Mouse (Mus musculus) olfactory bulb, adult 2 months (tissue): ENCODE data around the gene Slc2a1. TPM values are rescaled to one million over a fixed set of nuclear protein-coding genes. Genes with fewer than 3 reads are reported as not detected.

ENCODE experiments used
- H3K27ac ChIP-seq: fragments of 200-500 bp; 2 replicates; pipeline ENCODE4 v1.5.1; 2012; ENCODE audit warnings: low read depth, low read length; ENCODE audit not compliant: insufficient read depth
- H3K4me1 ChIP-seq: fragments of 200-500 bp; 2 replicates; pipeline ENCODE4 v1.6.1; 2012; ENCODE audit warnings: low read length; ENCODE audit not compliant: control insufficient read depth, insufficient read depth
- H3K4me3 ChIP-seq: fragments of 200-500 bp; 2 replicates; pipeline ENCODE4 v1.5.1; 2012; ENCODE audit warnings: mild to moderate bottlenecking, low read depth, low read length, moderate library complexity; ENCODE audit not compliant: insufficient read depth
- CTCF ChIP-seq: fragments of 200-500 bp; IDR thresholded peaks from 2 replicates; pipeline ENCODE4 v1.5.1; 2012; ENCODE audit warnings: low read depth, mild to moderate bottlenecking, low read length, moderate library complexity; ENCODE audit not compliant: insufficient read depth
- POLR2A ChIP-seq: fragments of 200-500 bp; IDR thresholded peaks from 2 replicates; pipeline ENCODE4 v1.6.1; 2012; ENCODE audit warnings: mild to moderate bottlenecking, low read depth, low read length, moderate library complexity; ENCODE audit not compliant: insufficient read depth
- WGBS: fragments of 180-500 bp; shearing (Covaris S2); methylation state at CpG from one replicate; pipeline ENCODE4 v1.1.7; 2018; 5-methylcytosine and 5-hydroxymethylcytosine counted together
- polyA plus RNA-seq: library from polyadenylated mRNA; stranded (reverse); fragments of >200 nt; gene quantifications from 2 replicates; pipeline ENCODE4 v1.2.4, GENCODE M21; 2012; ENCODE audit warnings: low replicate concordance; ENCODE audit not compliant: missing spikeins, insufficient read depth, insufficient read length

Slc2a1 gene
- polyA plus RNA-seq, 1 experiment = not detected

- TF ChIP-seq POLR2A (no peak), CTCF (no peak)
- 23% methylated on average over 28 of the region's 28 CpGs for WGBS
- peaks cover 4% of the 10 kb centered on the region; the same call in 1 of the 2 replicates for H3K4me1 ChIP-seq
- no peak overlapping the region for H3K27ac ChIP-seq
- H3K4me3 ChIP-seq = no peak overlapping the region
Observed at GRCm38 (mm10) chr4:119072941-119073451, 35.5 kb upstream of the Slc2a1 start.

GRCm38 (mm10) chr4:119073626-119074025, 34.9 kb upstream of the Slc2a1 start:
- TF ChIP-seq CTCF (no peak), POLR2A (no peak)
- Histone ChIP-seq H3K27ac (no peak overlapping the region), H3K4me3 (no peak overlapping the region), H3K4me1 (peaks cover 4% of the 10 kb centered on the region; the same call in 1 of the 2 replicates)
- 60% methylated on average over 2 of the region's 2 CpGs for WGBS

GRCm38 (mm10) chr4:119074596-119074995, 33.9 kb upstream of the Slc2a1 start:
- TF ChIP-seq CTCF (no peak), POLR2A (no peak)
- WGBS = 57% methylated on average over 6 of the region's 6 CpGs
- Histone ChIP-seq H3K4me1 (peaks cover 4% of the 10 kb centered on the region; the same call in 1 of the 2 replicates), H3K27ac (no peak overlapping the region), H3K4me3 (no peak overlapping the region)

GRCm38 (mm10) chr4:119075273-119075672, 33.2 kb upstream of the Slc2a1 start:
- H3K4me1 ChIP-seq = peaks cover 4% of the 10 kb centered on the region; the same call in 1 of the 2 replicates
- 75% methylated on average over 7 of the region's 7 CpGs for WGBS
- TF ChIP-seq POLR2A = no peak
- TF ChIP-seq CTCF = no peak
- H3K4me3 ChIP-seq = no peak overlapping the region
- no peak overlapping the region for H3K27ac ChIP-seq

- peaks cover 4% of the 10 kb centered on the region; the same call in 1 of the 2 replicates for H3K4me1 ChIP-seq
- H3K4me3 ChIP-seq = no peak overlapping the region
- no peak for TF ChIP-seq POLR2A
- no peak for TF ChIP-seq CTCF
- WGBS = 92% methylated on average over 11 of the region's 11 CpGs
- H3K27ac ChIP-seq = no peak overlapping the region
Observed at GRCm38 (mm10) chr4:119076336-119076735, 32.2 kb upstream of the Slc2a1 start.

GRCm38 (mm10) chr4:119077084-119077682, 31.3 kb upstream of the Slc2a1 start:
- TF ChIP-seq CTCF (no peak), POLR2A (no peak)
- 41% methylated on average over 13 of the region's 13 CpGs for WGBS
- Histone ChIP-seq H3K4me3 (no peak overlapping the region), H3K4me1 (peaks cover 4% of the 10 kb centered on the region; the same call in 1 of the 2 replicates), H3K27ac (peak overlapping the region; percentile 14; the same call in 1 of the 2 replicates)

GRCm38 (mm10) chr4:119079928-119080327, 28.6 kb upstream of the Slc2a1 start:
- Histone ChIP-seq H3K4me3 (no peak overlapping the region), H3K27ac (no peak overlapping the region), H3K4me1 (peaks cover 4% of the 10 kb centered on the region; the same call in 1 of the 2 replicates)
- 89% methylated on average over 6 of the region's 6 CpGs for WGBS
- TF ChIP-seq POLR2A (no peak), CTCF (no peak)

- Histone ChIP-seq H3K4me3 (no peak overlapping the region), H3K4me1 (no peaks in the 10 kb centered on the region), H3K27ac (no peak overlapping the region)
- WGBS = 20% methylated on average over 3 of the region's 3 CpGs
- TF ChIP-seq POLR2A (no peak), CTCF (no peak)
Observed at GRCm38 (mm10) chr4:119082740-119083231, 25.7 kb upstream of the Slc2a1 start.

- TF ChIP-seq CTCF = no peak
- TF ChIP-seq POLR2A = no peak
- 72% methylated on average over 2 of the region's 2 CpGs for WGBS
Observed at GRCm38 (mm10) chr4:119088424-119088823, 20.1 kb upstream of the Slc2a1 start.

GRCm38 (mm10) chr4:119093890-119094289, 14.6 kb upstream of the Slc2a1 start:
- no peak for TF ChIP-seq POLR2A
- Histone ChIP-seq H3K27ac (no peak overlapping the region), H3K4me1 (no peaks in the 10 kb centered on the region), H3K4me3 (no peak overlapping the region)
- WGBS = 81% methylated on average over 7 of the region's 7 CpGs

More at GRCm38 (mm10) chr4:119088424-119088823, 20.1 kb upstream of the Slc2a1 start:
- Histone ChIP-seq H3K4me3 (no peak overlapping the region), H3K27ac (no peak overlapping the region), H3K4me1 (no peaks in the 10 kb centered on the region)
